In the genomic region with DNA sequence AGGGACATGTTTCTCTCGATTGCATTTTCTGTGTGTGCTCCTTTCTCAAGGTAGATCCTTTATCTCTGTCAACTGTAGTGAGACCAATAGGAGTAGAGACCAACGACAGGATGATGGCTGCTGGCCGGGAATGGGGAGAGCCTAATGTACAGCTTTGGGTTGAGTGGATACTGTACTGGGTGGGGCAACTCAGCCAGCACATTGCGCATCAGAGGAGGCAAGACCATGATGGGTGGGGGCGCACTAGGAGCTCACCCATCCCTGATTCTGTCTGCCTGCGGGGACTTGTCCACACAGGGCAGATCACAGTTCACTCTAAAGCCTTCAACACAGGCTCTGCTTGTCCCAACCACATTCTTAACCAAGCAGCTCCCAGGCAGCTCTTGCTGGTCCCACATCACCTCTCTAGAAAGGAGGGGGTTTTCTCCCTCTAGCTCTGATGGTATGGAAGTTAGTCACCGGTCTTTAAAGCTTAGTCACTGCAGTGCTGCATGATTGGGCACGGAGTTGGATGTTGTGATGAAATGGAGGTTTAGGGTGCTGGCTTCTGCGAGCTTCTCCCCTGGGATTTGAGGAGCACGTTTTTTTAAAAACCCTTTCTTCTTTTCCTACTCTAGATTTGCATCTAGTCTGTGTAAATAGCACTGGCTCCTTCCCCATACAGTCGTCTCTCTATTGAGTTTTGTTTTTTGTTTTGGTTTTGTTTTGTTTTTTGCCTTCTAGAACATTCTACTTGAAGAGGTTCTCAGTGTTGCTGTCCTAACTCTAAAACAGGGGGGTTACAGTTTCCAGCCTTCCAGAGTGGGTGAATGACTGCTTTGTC, we compare ENCODE assay signal across 17 mouse cellular contexts.
A peak's percentile ranks its signal among the peaks of the same experiment; 100 is the strongest.
DNase-seq lines count a peak whose midpoint lies in the region; ATAC-seq lines count a peak whose summit lies in the region.
"Had no signal": no experiment of that assay in that cellular context is flagged by ENCODE, and none has a peak within 500 bp of the region (broad histone marks: within the 10 kb centered on the region; RNA-seq: fewer than 3 reads in every experiment).

No protein-coding gene starts in this region.

- peaks cover 16% of the 10 kb centered on the region for H3K4me1 ChIP-seq in heart, embryonic 12.5 days (replicated peaks)
- H3K4me1 ChIP-seq in liver, embryonic 16.5 days (ENCODE audit: control insufficient read depth, low read depth, low read length): no peaks in the 10 kb centered on the region; the same call in 1 of the 2 replicates
- H3K4me1 ChIP-seq in hindbrain, embryonic 12.5 days: no peaks in the 10 kb centered on the region
- H3K4me1 ChIP-seq: hindbrain, embryonic 15.5 days had no signal

- 76% methylated on average over 11 of the region's 11 CpGs for WGBS in heart, embryonic 12.5 days
- 65% methylated on average over 11 of the region's 11 CpGs for WGBS in liver, embryonic 16.5 days (ENCODE audit: insufficient replicate concordance)
- WGBS in hindbrain, embryonic 12.5 days: 85% methylated on average over 11 of the region's 11 CpGs

- no peaks in the 10 kb centered on the region for H3K36me3 ChIP-seq in heart, embryonic 12.5 days
- no peaks in the 10 kb centered on the region for H3K36me3 ChIP-seq in liver, embryonic 16.5 days (ENCODE audit: control insufficient read depth, insufficient read depth)
- H3K36me3 ChIP-seq in hindbrain, embryonic 12.5 days: no peaks in the 10 kb centered on the region
- H3K36me3 ChIP-seq: hindbrain, embryonic 15.5 days had no signal

- H3K4me2 ChIP-seq in heart, embryonic 12.5 days: no peak overlapping the region
- H3K4me2 ChIP-seq in liver, embryonic 16.5 days (ENCODE audit: low read depth, low read length): no peak overlapping the region
- H3K4me2 ChIP-seq in hindbrain, embryonic 12.5 days (replicated peaks): no peak overlapping the region
- H3K4me2 ChIP-seq: hindbrain, embryonic 15.5 days had no signal

- intact Hi-C loops in gastrocnemius, postnatal 14 days (cut with DNase I; ENCODE audit: low total_unique reads): no loop called here

- no peak for ATAC-seq in heart, embryonic 12.5 days (ENCODE audit: insufficient number of reproducible peaks, low FRiP score)
- no peak for ATAC-seq in liver, embryonic 16.5 days (ENCODE audit: low read depth)
- no peak for ATAC-seq in hindbrain, embryonic 12.5 days (ENCODE audit: low FRiP score)

- peak overlapping the region; percentile 2; the same call in 1 of the 2 replicates for H3K27ac ChIP-seq in heart, embryonic 12.5 days (ENCODE audit: poor library complexity, severe bottlenecking)
- peak overlapping the region; percentile 8; the same call in 1 of the 2 replicates for H3K27ac ChIP-seq in liver, embryonic 16.5 days (ENCODE audit: low read length)
- H3K27ac ChIP-seq in hindbrain, embryonic 12.5 days: no peak overlapping the region
- H3K27ac ChIP-seq: hindbrain, embryonic 15.5 days; macrophage had no signal

- DNase-seq in heart, postnatal 4 days: no peak
- peak; percentile 64 for DNase-seq in 3134 (ENCODE audit: extremely low read depth, insufficient read length, low spot score)
- DNase-seq in adipocyte (ENCODE audit: low spot score): peak; percentile 63
- no peak for DNase-seq in gastrocnemius, postnatal 14 days
- DNase-seq in adrenal gland, adult 8-10 months: no peak
- DNase-seq: cerebellum, adult 18-20 months; embryo, embryonic 11 days; gastrocnemius, postnatal 25 days; kidney, adult 8-10 months; layer of hippocampus, adult 9-11 months; right cerebral cortex, postnatal 14 days; thymus, adult 18-20 months had no signal

- no peaks in the 10 kb centered on the region for H3K27me3 ChIP-seq in heart, embryonic 12.5 days (replicated peaks)
- H3K27me3 ChIP-seq in liver, embryonic 16.5 days (ENCODE audit: control insufficient read depth, insufficient read depth, low read depth, low read length): no peaks in the 10 kb centered on the region
- H3K27me3 ChIP-seq in hindbrain, embryonic 12.5 days: no peaks in the 10 kb centered on the region
- H3K27me3 ChIP-seq: hindbrain, embryonic 15.5 days had no signal

- H3K9ac ChIP-seq in heart, embryonic 12.5 days: no peak overlapping the region
- no peak overlapping the region for H3K9ac ChIP-seq in liver, embryonic 16.5 days (ENCODE audit: low read depth, low read length)
- no peak overlapping the region for H3K9ac ChIP-seq in hindbrain, embryonic 12.5 days
- H3K9ac ChIP-seq: hindbrain, embryonic 15.5 days had no signal

- H3K9me3 ChIP-seq in heart, embryonic 12.5 days (replicated peaks): no peaks in the 10 kb centered on the region
- H3K9me3 ChIP-seq in liver, embryonic 16.5 days (replicated peaks; ENCODE audit: control insufficient read depth, low read length): no peaks in the 10 kb centered on the region
- no peaks in the 10 kb centered on the region for H3K9me3 ChIP-seq in hindbrain, embryonic 12.5 days (replicated peaks)
- H3K9me3 ChIP-seq: hindbrain, embryonic 15.5 days had no signal

- no peak overlapping the region for H3K4me3 ChIP-seq in heart, embryonic 12.5 days
- no peak overlapping the region for H3K4me3 ChIP-seq in liver, embryonic 16.5 days (ENCODE audit: low read depth, low read length)
- no peak overlapping the region for H3K4me3 ChIP-seq in hindbrain, embryonic 12.5 days
- H3K4me3 ChIP-seq: hindbrain, embryonic 15.5 days had no signal

Comparison
In these comparisons a context has a peak if more than half of its experiments do, and no peak if none do; other contexts are left out.
1. DNase-seq: peak in 3134 (single experiment) and adipocyte (single experiment); none in heart, postnatal 4 days (single experiment), gastrocnemius, postnatal 14 days (single experiment) and adrenal gland, adult 8-10 months (single experiment).